In genomic region chr11:3514529-3515054, GRCm38 (mm10) we compare ENCODE assay signal across 8 mouse cellular contexts. TPM values are rescaled to one million over a fixed set of nuclear protein-coding genes. Genes with fewer than 3 reads are reported as not detected.
DNase-seq lines count a peak whose midpoint lies in the region; ATAC-seq and TF ChIP-seq lines count a peak whose summit lies in the region.

Gene Selenom (plus strand): TSS chr11:3514684.

- no peaks in the 10 kb centered on the region for H3K36me3 ChIP-seq in ES-E14 (ENCODE audit: control insufficient read depth, insufficient read depth, low read length, poor library complexity, severe bottlenecking)
- no peaks in the 10 kb centered on the region for H3K36me3 ChIP-seq in forebrain, embryonic 16.5 days (ENCODE audit: control insufficient read depth, insufficient read depth)
- H3K36me3 ChIP-seq in lung, embryonic 14.5 days (ENCODE audit: insufficient read depth): peaks cover 8% of the 10 kb centered on the region; the same call in 1 of the 2 replicates
- H3K36me3 ChIP-seq in thymus, adult 2 months (ENCODE audit: control insufficient read depth, insufficient read depth, low read length): no peaks in the 10 kb centered on the region

- peak; percentile 97 for TF ChIP-seq CTCF in layer of hippocampus, adult 2 months (conservative IDR thresholded peaks at IDR 0.05)
- peak; percentile 97 for TF ChIP-seq CTCF in lung, embryonic 14.5 days (IDR thresholded peaks at IDR 0.05; ENCODE audit: low read depth)
- peak; percentile 94 for TF ChIP-seq CTCF in olfactory bulb, adult 2 months (IDR thresholded peaks at IDR 0.05; ENCODE audit: insufficient read depth, low read depth, low read length)
- peak; percentile 78; the same call in 1 of the 2 replicates for TF ChIP-seq CTCF in thymus, adult 2 months (IDR thresholded peaks at IDR 0.05; ENCODE audit: borderline replicate concordance, control insufficient read depth, extremely low read depth, insufficient read depth, low read length, poor library complexity)

- H3K27ac ChIP-seq in ES-E14 (ENCODE audit: insufficient read depth, low read depth, low read length, poor library complexity, severe bottlenecking): no peak within 1 kb of the TSS
- no peak within 1 kb of the TSS for H3K27ac ChIP-seq in forebrain, embryonic 16.5 days (ENCODE audit: low read length)
- peak within 1 kb of the TSS; percentile 96 for H3K27ac ChIP-seq in layer of hippocampus, adult 2 months
- H3K27ac ChIP-seq in lung, embryonic 14.5 days (ENCODE audit: low read depth): no peak within 1 kb of the TSS
- peak within 1 kb of the TSS; percentile 90 for H3K27ac ChIP-seq in olfactory bulb, adult 2 months (ENCODE audit: insufficient read depth, low read depth, low read length)
- H3K27ac ChIP-seq in thymus, adult 2 months (ENCODE audit: control insufficient read depth, insufficient read depth, low read length): no peak within 1 kb of the TSS

- H3K4me1 ChIP-seq in ES-E14 (ENCODE audit: control insufficient read depth in 2 of 2, insufficient read depth in 2 of 2, low read length in 2 of 2, poor library complexity in 1 of 2): peaks cover 3 to 16% of the 10 kb centered on the region in 2 experiments
- peaks cover 23% of the 10 kb centered on the region for H3K4me1 ChIP-seq in forebrain, embryonic 16.5 days (replicated peaks; ENCODE audit: control insufficient read depth, insufficient read depth, low read length)
- H3K4me1 ChIP-seq in lung, embryonic 14.5 days (ENCODE audit: insufficient read depth): peaks cover 12% of the 10 kb centered on the region; the same call in 1 of the 2 replicates
- peaks cover 23% of the 10 kb centered on the region for H3K4me1 ChIP-seq in olfactory bulb, adult 2 months (ENCODE audit: control insufficient read depth, insufficient read depth, low read length)
- H3K4me1 ChIP-seq in thymus, adult 2 months (replicated peaks; ENCODE audit: control insufficient read depth, insufficient read depth, low read length): peaks cover 25% of the 10 kb centered on the region

- ATAC-seq in forebrain, embryonic 16.5 days: peak; percentile 72
- ATAC-seq in lung, embryonic 14.5 days (ENCODE audit: insufficient read depth): peak; percentile 68

- intact Hi-C loops in heart, postnatal 36 days (cut with DNase I): loop anchor here (1.0 to 5.0 kb wide), 5 partner anchors 20 to 167 kb away; no protein-coding TSS in a partner anchor

- under 1% methylated on average over 26 of the region's 26 CpGs for WGBS in forebrain, embryonic 16.5 days
- 1% methylated on average over 26 of the region's 26 CpGs for WGBS in lung, embryonic 14.5 days
- WGBS in olfactory bulb, adult 2 months: under 1% methylated on average over 26 of the region's 26 CpGs
- under 1% methylated on average over 26 of the region's 26 CpGs for WGBS in thymus, adult 2 months

- H3K27me3 ChIP-seq in forebrain, embryonic 16.5 days (replicated peaks; ENCODE audit: control insufficient read depth, insufficient read depth, low read length): peaks cover 10% of the 10 kb centered on the region; the same call in 1 of the 2 replicates
- peaks cover 7% of the 10 kb centered on the region; the same call in 1 of the 2 replicates for H3K27me3 ChIP-seq in lung, embryonic 14.5 days (ENCODE audit: insufficient read depth, low read length)
- no peaks in the 10 kb centered on the region; the same call in 1 of the 2 replicates for H3K27me3 ChIP-seq in thymus, adult 2 months (ENCODE audit: control insufficient read depth, insufficient read depth, low read length)

- no peaks in the 10 kb centered on the region for H3K9me3 ChIP-seq in ES-E14 (ENCODE audit: control insufficient read depth, insufficient read depth, low read depth, low read length)
- no peaks in the 10 kb centered on the region for H3K9me3 ChIP-seq in forebrain, embryonic 16.5 days (ENCODE audit: control insufficient read depth, low read length)
- H3K9me3 ChIP-seq in lung, embryonic 14.5 days (ENCODE audit: low read depth, low read length): no peaks in the 10 kb centered on the region

- H3K4me2 ChIP-seq in forebrain, embryonic 16.5 days (ENCODE audit: low read length): peak within 1 kb of the TSS; percentile 66
- H3K4me2 ChIP-seq in lung, embryonic 14.5 days: peak within 1 kb of the TSS; percentile 77

- in situ Hi-C loops in ES-E14 (cut with MboI; ENCODE audit: low sequenced_read_pairs in 2 of 2, unreplicated experiment in 2 of 2): no loop called here

- H3K4me3 ChIP-seq in ES-E14 (ENCODE audit: insufficient read depth in 1 of 2, low read depth in 1 of 2, low read length in 2 of 2, poor library complexity in 1 of 2, severe bottlenecking in 1 of 2): peak within 1 kb of the TSS; percentile 74 to 76
- H3K4me3 ChIP-seq in forebrain, embryonic 16.5 days (replicated peaks; ENCODE audit: low read length): peak within 1 kb of the TSS; percentile 52
- peak within 1 kb of the TSS; percentile 88 for H3K4me3 ChIP-seq in layer of hippocampus, adult 2 months
- peak within 1 kb of the TSS; percentile 57 for H3K4me3 ChIP-seq in lung, embryonic 14.5 days (ENCODE audit: low read depth, low read length)
- peak within 1 kb of the TSS; percentile 82 for H3K4me3 ChIP-seq in olfactory bulb, adult 2 months (ENCODE audit: insufficient read depth, low read depth, low read length)
- H3K4me3 ChIP-seq in thymus, adult 2 months (ENCODE audit: control insufficient read depth, insufficient read depth, low read length): peak within 1 kb of the TSS; percentile 45

- TF ChIP-seq POLR2A in olfactory bulb, adult 2 months (IDR thresholded peaks at IDR 0.05; ENCODE audit: insufficient read depth, low read depth, low read length): peak; percentile 96
- TF ChIP-seq POLR2A in thymus, adult 2 months (IDR thresholded peaks at IDR 0.05; ENCODE audit: control insufficient read depth, extremely low read depth, insufficient read depth, low read length, poor library complexity): no peak

- peak; percentile 84 for DNase-seq in ES-E14 (ENCODE audit: low read depth, low spot score)
- DNase-seq in cerebellum, adult 11-12 months: peak; percentile 95
- DNase-seq in heart, postnatal 36 days: peak; percentile 95 to 96
- peak; percentile 92 to 94 for DNase-seq in layer of hippocampus, adult 2 months (ENCODE audit: low spot score in 2 of 2)
- peak; percentile 95 for DNase-seq in lung, embryonic 14.5 days
- DNase-seq in thymus, adult 2 months: peak; percentile 81

- H3K9ac ChIP-seq in ES-E14 (ENCODE audit: insufficient read depth, low read depth, low read length, poor library complexity, severe bottlenecking): peak within 1 kb of the TSS; percentile 73; the same call in 1 of the 2 replicates
- peak within 1 kb of the TSS; percentile 59 for H3K9ac ChIP-seq in forebrain, embryonic 16.5 days (replicated peaks; ENCODE audit: low read depth, low read length)
- peak within 1 kb of the TSS; percentile 62 for H3K9ac ChIP-seq in lung, embryonic 14.5 days

TF ChIP-seq in ES-E14, 5 proteins besides CTCF, POLR2A, EP300 and RAD21:
- TF ChIP-seq CHD2 (IDR thresholded peaks at IDR 0.05; ENCODE audit: low read depth, low read length) (no peak), ZNF384 (IDR thresholded peaks at IDR 0.05; ENCODE audit: low read depth, low read length) (0 out of 2 replicates have a peak, but pooled peaks have one; percentile 18), ZC3H11A (IDR thresholded peaks at IDR 0.05; ENCODE audit: borderline replicate concordance, low read depth, low read length) (peak; percentile 86), MAFK (IDR thresholded peaks at IDR 0.05; ENCODE audit: insufficient read depth, low read depth, low read length) (no peak), HCFC1 (IDR thresholded peaks at IDR 0.05; ENCODE audit: borderline replicate concordance, insufficient read depth, low read length) (peak; percentile 57; the same call in 1 of the 2 replicates)
TF ChIP-seq in ES-E14: peak in this region for 3.

RNA-seq across cellular contexts. Expression of gene Selenom, which starts in this region (rescaled TPM):
- total RNA-seq in ES-E14 (2012; rRNA removed): 43.8 and 50.3 TPM in 2 replicates
- polyA plus RNA-seq in forebrain, embryonic 16.5 days (2015; fragmentation: Nextera tagmentation; extraction: Ambion mirVana): 39.5 and 52.0 TPM in 2 replicates
- 10 to 100 TPM; 37.6 to 43.8 TPM for total RNA-seq in heart, postnatal 36 days (2021)
- total RNA-seq in layer of hippocampus, adult 2 months (2021): 100 to 1,000 TPM; 199 to 202 TPM
- polyA plus RNA-seq in lung, embryonic 14.5 days (2014; fragmentation: Nextera tagmentation; extraction: Ambion mirVana): 100 and 110 TPM in 2 replicates
- polyA plus RNA-seq in olfactory bulb, adult 2 months (2012; ENCODE audit: insufficient read depth, insufficient read length, low replicate concordance, missing spikeins): not detected in 2 replicates
- 24.5 and 40.8 TPM in 2 replicates for polyA plus RNA-seq in thymus, adult 2 months (2012; rRNA removed)

Comparison
In these comparisons a context has a peak if more than half of its experiments do, and no peak if none do; other contexts are left out.
1. RNA of gene Selenom (polyA plus RNA-seq): 100 to 110 TPM in lung, embryonic 14.5 days, 39.5 to 52.0 TPM in forebrain, embryonic 16.5 days and 24.5 to 40.8 TPM in thymus, adult 2 months; not detected in olfactory bulb, adult 2 months; every median in the first group is over 10 times any median in the second.
2. H3K27ac ChIP-seq: peak in layer of hippocampus, adult 2 months (single experiment) and olfactory bulb, adult 2 months (single experiment); none in ES-E14 (single experiment), forebrain, embryonic 16.5 days (single experiment), lung, embryonic 14.5 days (single experiment) and thymus, adult 2 months (single experiment).
3. Peak in every context shown above with its lines, with median percentiles within 50 percentile points of each other: DNase-seq, H3K4me3 ChIP-seq, H3K9ac ChIP-seq and CTCF ChIP-seq.